Mouse (Mus musculus): ENCODE data around the gene Slc8a3.

Slc8a3 gene

DNA sequence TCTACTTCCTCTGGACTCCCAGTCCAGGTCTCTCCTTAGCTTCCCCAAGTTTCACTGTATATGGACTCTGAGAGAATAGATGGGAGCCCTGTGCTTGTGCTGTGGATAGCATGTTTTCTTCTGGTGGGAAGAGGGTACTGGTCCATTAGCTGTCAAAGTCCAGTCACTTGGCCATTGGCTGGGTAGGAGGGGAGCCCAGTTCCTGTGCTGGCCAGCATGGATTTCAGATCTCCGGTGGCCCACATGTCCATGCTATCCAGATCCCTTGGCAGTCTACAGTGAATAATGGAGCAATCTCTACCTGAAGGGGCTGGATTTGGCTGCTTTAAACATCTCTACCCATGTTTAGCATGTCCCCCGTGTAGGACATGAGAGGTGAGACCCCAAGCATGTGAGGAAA, 148.0 kb downstream of the Slc8a3 start:
- CTCF ChIA-PET, result no interaction called here

DNA sequence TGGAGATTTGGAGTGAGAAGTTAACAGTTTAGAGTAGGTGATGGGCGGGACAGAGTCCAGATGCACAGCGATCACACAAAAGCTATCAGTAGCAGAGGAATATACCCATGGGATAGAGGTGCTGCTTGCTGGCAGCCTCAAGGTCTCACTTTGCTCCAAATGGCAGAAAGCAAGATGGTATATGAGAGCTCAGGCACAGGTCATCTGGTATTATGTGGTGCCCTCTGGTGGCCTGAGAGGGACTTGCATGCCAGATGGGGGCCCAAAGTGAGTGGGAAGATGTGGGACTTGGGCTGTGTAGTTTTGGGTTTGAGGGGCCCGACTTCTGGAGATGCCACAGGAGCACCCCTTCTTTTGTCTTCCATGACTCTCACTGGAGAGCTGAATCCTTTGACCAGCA, 150.9 kb downstream of the Slc8a3 start:
- CTCF ChIA-PET, result interaction anchor here (1.4 kb wide), 1 partner anchor 199 kb away, joined by 5 read pairs; no protein-coding TSS in a partner anchor

DNA sequence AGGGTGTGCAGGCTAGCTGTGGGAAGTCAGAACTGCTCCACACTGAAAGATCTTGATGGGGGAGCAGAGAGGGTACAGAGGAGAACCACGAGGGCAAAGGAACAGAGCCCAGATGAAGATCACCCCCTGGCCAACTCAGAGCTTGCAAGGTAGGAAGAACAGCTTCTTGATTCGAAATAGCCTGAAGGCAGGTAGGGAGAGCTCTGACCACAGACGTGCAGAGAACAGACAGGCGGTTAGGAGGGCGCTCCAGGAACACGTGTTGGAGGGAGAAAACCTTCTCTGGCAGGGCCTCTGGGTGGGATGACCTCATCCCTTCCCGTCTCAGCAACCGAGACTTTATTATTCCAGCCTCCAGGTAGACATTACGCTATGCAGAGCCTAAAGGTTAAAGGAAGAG, 157.7 kb downstream of the Slc8a3 start:
- CTCF ChIA-PET, result no interaction called here

DNA sequence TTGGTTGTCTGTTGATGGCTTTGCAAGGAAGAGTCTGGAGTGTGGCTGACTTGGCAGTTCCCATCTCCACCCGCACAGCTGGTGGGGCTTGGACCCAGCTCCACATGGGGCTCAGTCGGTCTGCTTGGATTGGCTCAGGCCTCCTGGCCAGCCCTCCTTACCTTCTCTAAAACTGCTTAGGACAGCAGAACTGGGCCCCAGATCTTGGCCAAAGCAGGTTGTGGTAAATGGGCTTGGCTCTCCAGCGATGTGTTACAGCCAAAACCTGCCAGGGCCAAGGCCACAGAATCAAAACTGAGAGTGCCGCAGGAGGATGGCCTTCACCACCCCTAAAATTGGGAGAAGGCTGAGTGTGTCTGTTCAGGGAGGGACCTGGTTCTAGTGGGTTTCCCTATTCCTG, 159.1 kb downstream of the Slc8a3 start:
- CTCF ChIA-PET, result no interaction called here

DNA sequence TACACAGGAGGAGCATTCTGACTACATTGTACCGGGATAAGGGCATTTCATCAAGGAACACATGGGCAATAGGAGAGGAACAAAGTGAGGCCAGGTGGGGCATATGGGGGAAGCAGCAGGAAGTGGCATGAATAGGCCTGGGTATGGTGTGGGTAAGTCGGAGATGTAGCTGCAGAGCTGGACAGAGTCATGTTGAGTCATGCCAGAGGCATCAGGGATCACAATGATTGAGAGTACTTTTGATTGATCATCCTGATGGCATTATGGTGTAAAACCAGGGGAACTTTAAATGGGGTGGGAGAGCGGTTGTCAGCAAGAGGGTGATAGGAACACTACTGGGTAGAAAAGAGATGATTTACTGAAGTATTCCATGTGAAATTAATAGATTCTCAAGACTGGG, 160.0 kb downstream of the Slc8a3 start:
- CTCF ChIA-PET, result no interaction called here

DNA sequence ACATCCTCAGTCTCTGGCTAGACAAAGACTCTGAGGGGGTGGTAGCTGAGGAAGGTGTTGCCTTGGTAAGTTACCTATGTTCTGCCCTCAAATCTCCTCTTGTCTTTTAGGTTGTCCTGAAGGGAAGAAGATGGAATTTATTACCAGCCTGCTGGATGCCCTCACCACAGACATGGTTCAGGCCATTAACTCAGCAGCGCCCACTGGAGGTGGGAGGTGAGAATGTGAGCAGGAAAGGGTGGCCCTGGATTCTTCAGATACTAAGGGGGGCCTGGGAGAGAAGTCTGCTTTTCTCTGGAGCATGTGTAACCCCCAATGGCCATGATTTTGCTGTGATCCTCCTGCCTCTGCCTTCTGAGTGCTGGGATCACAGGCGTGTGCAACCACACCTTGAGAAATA, 162.9 kb downstream of the Slc8a3 start:
- CTCF ChIA-PET, result no interaction called here

DNA sequence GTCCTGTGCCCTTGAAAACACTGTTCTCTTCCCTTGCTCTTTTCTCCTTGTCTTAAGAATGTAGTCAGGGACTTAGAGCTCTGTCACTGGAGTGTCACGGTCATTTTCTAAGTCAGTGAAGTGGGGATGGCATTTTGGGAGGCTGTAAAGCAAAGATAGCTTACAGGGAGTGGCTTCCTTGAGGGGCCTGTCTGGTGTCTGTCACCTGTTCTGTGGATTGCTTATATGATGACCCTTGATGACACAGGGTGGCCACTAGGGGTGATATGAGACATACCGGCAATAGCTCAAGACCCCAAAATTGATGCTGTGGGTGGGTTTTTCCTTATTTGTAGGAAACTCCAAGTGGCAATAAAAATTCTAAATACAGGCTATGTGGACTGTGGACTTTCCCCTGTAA, 164.5 kb downstream of the Slc8a3 start:
- CTCF ChIA-PET, result no interaction called here

DNA sequence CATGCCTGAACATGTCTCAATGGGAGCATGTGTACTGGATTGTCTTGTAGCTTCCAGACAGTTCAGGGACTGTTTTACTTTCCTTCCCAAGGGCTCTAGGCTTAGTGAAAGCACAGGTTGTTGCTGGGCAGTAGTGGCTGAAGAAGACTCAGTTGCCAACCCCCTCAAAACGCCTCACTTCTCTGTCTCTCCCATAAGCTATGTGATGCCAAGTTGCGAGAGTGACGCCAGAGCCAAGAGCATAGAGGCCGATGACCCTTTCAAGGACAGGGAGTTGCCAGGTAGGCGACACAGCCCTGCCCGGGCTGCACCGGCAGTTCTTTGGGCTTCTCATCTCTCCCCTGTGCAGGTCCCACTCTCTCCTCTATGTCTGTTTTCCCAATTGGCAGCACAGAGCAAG, 164.9 kb downstream of the Slc8a3 start:
- CTCF ChIA-PET, result no interaction called here

DNA sequence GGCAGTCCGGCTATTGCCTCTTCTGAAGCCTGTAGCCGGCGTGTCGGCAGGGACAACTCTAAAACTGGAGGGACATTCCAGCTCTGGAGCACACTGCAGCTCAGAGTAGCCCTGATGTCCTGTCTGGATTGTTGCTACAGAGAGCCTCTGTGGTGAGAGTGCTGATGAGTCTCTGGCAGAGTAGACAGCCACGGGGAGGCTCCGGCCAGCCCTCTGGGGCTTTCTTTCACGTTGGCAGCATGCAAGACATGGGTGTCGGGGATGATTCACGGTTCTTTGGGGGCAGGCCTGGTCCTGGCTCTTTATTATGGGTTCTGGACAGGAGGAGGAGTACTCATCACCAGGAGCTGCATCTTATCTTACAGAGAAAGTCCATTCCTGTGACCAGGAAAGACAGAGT, 165.8 kb downstream of the Slc8a3 start:
- CTCF ChIA-PET, result no interaction called here

DNA sequence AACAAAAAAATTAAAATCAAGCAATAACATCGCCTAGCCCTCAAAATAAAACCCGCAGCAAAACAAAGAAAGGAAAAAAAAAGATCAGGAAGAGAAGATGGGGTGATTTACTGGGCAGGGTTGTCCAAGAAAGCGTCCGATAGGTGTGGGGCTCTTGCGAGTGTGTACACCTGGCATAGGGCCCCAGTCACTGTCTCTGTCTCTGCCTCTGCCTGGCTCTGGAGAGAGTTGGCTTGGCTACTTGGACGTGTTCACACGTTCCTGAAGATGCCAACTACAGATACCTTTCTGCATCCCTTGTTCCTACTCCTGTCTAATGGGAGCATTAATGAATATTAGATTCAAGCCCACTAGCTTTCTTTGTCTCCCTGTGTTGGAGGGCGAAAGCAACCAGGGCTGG, 166.4 kb downstream of the Slc8a3 start:
- CTCF ChIA-PET, result no interaction called here

DNA sequence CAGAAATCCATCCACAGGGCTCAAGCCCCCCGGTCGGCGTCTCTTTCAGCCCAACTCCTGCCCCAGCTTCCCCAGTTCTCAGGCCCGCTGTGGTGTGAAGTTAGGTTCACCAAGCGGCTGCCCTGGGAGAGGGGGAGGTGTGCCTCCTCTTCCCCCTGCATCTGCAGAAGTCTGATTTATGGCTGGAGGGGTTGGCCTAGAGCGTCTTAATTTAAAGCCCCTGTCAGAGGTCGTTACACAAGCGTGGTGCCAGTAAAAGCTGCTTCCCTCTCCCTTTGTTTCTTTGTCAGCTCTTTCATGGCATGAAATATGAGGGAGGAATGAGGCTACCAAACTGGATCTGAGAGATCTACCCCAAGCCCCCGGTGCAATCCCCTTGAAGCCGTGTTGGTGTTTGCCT, 166.9 kb downstream of the Slc8a3 start:
- CTCF ChIA-PET, result no interaction called here

DNA sequence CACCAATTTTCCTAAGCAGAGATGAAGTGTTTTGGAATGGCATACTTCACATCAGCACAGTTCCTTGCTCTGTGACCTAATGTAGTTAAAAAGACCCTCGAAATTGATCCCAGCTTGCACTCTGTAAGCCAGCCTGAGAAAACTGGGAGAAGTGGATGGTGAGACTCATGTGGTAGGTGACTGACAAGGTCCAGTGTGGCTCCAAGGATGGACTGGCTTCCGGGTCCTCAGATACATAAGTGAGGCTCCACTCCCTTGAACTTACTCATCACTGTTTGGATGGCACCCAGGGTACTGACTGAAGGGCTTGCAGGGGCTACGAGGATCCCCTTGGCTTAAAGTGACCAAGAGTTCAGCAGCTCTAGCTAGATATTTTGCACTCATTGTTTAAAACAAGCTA, 169.4 kb downstream of the Slc8a3 start:
- CTCF ChIA-PET, result no interaction called here

DNA sequence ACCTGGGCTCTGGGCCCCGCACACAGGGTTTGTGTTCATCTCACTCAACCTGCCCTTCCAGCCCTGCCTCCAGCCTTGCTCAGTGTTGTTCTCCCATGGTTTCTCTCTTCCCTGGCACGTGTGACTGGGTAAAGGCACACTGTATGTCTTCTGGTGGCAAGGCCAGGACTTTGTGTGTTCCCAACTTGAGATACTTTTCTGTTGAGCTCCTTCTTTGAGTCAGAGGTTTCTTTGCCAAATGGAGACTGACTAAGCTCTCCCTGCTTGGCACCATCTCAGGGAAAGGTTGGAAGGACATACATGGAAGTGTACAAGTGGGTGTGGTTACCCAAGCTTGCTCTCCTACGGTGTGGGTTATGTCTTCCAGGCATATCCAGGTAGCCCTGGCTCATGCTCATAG, 169.8 kb downstream of the Slc8a3 start:
- CTCF ChIA-PET, result no interaction called here

DNA sequence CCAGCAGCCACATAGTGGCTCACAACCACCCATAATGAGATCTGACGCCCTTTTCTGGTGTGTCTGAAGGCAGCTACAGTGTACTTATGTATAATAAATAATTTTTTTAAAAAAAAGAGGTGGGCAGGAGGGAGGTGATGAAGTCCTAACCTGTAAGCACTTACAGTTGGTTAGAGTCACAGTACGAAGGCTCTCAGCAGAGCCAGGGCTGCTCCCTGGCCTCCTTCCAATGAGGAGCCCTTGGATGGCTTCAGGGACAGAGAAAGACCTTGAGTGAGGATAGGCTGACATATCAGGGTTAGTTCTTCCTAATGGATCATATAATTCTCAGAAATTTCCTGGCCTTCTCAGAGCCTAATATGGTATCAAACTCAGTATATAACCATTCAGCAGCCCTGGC, 171.7 kb downstream of the Slc8a3 start:
- CTCF ChIA-PET, result no interaction called here

DNA sequence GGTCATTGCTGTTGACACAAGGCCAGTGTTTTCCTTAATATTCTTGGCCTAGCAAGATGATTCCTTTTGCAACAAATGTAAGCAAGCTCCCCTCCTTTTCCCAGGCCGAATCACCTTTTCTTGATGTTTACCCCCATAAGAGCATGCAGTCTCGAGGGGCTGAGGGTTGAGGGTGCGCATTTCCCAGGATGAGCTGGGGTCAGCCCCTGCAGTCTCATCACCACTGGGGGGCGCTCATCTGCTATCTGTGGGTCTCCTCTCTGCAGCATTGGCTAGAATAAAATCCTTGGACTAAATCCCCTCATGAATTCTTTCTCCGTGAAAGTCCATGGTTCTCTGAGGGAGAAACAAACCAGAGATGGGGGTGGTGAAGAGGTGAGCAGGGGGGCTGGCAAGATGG, 172.1 kb downstream of the Slc8a3 start:
- CTCF ChIA-PET, result interaction anchor here (0.7 kb wide), 1 partner anchor 443 kb away, joined by 3 read pairs; no protein-coding TSS in a partner anchor

DNA sequence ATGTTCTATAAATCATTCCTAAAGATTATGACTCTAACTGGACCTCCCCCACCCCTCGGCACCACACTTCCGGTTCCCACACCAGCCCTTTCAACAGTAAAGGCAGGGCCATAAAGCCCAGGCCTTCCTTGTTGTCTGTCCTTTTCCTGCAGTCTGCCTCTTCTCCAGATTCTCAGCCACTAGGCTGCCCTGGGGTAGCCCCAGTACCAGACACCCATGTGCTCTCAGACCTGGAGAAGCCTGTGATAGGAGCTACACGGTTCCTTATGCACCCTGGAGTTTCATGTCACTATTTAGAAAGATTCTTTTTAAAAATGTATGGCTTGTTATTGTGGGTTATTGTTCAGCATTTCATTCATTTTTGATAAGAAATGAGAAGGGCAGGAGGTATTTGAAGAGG, 172.6 kb downstream of the Slc8a3 start:
- CTCF ChIA-PET, result interaction anchor here (0.7 kb wide), 1 partner anchor 442 kb away, joined by 3 read pairs; no protein-coding TSS in a partner anchor

DNA sequence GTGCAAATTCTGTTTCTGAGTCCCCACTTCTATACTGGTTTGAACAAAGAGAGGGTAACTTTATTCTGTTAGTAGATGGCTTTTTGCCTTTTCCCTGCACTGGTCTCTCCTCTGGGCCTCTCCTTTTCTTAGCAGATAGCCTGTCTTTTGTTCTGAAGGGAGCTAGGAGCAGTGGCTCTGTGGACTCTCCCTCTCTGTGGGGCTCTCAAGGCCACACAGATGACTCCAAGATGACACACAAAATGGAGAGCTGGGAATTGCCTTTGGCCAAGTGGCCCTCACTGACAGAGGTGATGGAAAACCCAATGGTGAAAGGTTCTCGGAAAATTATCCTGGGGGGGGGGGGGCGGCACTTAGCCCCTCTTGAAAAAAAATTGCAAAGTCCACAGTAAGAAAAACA, 173.0 kb downstream of the Slc8a3 start:
- CTCF ChIA-PET, result no interaction called here

DNA sequence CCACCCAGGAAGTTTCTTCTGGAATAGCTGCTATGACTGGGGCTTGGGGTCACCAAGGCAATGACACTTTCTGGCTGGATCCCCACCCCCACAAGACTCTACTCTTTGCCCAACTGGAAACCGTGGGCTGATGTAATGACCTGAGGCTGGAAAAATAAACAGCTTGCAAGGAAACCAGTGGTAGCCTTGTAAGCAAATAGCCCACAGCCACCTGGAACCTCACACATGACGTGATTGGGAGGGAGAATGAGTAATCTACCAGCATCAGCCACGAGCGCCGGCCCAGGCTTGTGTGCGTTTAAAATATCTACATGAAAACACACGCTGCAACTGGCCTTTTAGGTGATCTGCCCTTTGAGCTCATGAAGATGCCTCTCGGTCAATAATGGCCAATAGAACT, 176.1 kb downstream of the Slc8a3 start:
- CTCF ChIA-PET, result no interaction called here

DNA sequence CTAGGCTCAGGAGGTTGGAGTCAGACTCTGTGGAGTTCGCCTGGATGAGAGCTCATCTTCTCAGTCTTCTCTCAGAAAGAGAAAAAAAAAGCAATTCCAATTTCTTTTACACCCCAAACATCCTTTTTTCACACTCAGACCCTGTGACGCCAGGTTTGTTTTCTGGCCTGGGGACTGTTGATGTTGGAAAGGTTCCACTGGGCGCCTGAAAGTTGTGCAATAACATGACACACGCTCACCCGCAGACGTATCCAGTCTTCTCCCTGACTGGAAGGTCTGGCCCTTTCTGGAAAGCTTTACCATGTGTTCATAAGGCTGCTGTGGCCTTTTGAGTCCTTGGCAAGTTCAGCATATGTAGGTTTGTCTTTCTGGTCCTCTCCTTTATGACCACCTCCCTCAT, 177.3 kb downstream of the Slc8a3 start:
- CTCF ChIA-PET, result no interaction called here

DNA sequence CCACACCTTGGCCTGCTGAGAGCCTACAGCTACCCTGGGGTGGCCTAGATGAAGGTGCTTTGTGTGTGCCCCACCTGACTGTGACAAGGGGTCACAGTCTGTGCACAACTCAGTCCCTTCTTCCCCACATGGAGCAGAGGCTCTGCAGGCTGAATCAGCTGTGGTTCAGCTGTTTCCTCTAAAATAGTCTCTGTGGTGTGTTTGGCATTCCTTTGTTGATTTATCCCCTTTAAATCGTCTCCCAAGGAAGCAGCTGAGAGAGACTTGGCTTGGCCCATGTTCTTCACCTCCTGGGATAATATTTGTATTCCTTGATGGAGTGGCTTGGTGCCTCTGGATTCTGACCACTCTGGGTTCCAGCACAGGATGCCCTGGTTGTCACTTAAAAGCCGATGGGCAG, 180.9 kb downstream of the Slc8a3 start:
- CTCF ChIA-PET, result no interaction called here

DNA sequence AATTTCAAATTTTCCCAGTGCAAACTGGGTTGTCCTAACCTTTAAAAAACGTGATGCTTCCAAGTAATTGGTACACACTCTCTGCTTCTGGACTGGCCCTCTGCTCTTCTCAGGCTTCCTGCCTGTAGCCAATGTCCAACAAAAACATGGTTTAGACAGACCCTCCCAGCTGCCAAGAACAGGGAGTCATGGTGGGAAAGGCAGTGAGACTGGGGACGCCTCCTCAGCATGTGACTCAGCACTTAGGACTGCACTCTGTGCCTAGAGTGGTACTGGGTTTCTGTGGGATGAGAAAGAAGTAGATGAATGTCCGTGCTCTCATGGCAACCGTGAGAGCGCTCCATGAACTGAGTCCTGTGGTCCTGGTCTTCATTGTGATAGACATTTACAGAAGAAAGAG, 182.1 kb downstream of the Slc8a3 start:
- CTCF ChIA-PET, result no interaction called here

DNA sequence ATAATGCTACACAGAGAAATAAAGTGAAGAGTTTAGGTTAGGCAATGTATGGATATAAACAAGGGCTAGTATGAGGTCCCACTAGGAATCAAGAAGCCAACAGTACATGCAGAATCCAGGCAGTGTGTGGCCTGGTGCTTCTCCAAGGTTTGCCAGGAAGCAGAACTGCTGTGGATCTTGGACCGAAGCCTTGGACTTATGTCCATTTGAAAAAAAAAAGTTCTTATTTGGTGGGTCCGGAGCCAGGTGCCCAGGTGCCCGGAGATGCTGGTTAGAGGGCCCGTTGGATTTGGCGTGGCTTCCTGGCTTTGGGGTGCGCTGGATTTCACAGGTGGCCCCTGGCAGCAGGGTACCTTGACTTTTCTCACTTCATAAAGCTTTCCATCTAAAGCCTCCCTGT, 185.0 kb downstream of the Slc8a3 start:
- CTCF ChIA-PET, result no interaction called here
